Mouse (Mus musculus): Measurements from ENCODE around the gene Lilr4b.
"Not testable (repeated sequence)": the region's sequence is repeated elsewhere in the genome, so short reads cannot be mapped to it uniquely, and the experiment has no call there.

The Lilr4b gene

DNA sequence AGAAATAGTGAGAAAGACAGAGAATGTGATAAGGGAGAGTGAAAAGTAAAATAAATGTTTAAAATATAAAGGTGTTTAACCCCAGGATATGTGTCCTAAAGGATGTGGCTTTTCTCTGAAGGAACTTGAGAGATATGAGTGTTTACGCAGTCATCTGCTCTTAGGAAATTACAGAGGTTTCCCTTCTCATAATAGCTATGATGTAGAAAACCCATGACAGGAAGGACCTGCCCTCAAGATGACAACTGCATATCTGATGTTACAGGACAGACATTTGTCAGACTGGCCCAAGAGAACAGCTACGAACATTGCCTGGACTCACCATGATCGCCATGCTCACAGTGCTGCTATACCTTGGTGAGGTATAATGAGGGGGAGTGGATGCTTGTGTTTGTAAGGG, at the start of gene Lilr4b, which contains the start of gene Gm49339:
Gene Lilr4b (plus strand): TSS at position 236 of the 400 bp plus-strand sequence.
Gene Gm49339 (plus strand): TSS at position 216 of the 400 bp plus-strand sequence.
- DNase-seq, result not testable (repeated sequence)

DNA sequence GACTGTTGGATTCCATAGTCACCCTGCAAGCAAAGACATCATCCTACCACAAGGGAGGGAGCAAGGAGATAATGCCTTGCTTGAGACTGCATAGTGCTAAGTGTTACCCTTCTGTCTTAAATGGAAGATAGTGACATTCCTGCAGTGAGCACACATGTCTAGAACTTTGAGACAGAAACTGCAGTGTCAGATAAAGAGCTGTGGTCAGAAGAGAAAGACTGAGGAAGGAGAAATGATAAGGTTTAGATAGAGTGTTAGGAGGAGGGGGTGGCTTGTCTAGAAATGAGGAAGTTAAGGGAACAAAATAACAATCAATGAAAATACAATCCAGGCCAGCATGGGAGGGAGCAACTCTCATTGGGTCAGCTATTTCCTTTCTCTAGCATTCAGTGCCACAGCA, 47.5 kb upstream of the Lilr4b start:
- DNase-seq, result no peak

DNA sequence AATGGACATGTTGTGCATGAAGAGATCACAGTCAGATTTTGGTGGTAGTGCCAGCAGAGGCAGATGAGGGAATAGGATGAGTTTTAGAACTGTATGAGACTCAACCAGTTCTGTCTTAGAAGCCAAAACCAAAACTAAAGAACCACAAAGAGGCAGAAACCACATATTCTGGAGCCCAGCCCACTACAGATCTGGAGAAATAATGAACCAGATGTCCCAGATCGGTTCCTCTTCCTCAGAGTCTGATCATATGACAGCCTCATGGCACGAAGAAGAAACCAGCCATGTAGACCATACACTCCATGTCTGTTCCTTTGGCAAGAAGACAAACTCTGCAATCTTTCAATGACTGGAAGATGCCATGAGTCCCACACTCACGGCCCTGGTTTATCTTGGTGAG, 44.7 kb upstream of the Lilr4b start:
- no peak for DNase-seq

DNA sequence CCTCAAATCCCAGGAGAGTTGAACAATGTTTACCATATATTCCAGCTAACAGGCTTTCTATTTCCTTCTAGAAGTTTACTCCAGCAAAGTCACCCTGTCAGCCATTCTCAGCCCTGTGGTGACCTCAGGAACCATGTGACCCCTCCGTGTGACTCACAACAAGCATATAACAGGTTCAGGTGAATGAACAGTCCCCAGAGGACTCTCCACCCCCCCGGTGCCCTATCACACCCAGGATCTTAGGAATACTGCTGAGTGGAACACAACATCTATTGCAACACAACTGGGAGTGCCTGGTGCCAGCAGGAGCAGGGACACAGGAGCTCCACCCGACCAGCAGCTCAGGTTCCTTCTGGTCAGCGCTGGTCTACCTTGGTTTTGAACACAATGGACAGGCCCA, 28.8 kb upstream of the Lilr4b start:
- DNase-seq, result no peak

DNA sequence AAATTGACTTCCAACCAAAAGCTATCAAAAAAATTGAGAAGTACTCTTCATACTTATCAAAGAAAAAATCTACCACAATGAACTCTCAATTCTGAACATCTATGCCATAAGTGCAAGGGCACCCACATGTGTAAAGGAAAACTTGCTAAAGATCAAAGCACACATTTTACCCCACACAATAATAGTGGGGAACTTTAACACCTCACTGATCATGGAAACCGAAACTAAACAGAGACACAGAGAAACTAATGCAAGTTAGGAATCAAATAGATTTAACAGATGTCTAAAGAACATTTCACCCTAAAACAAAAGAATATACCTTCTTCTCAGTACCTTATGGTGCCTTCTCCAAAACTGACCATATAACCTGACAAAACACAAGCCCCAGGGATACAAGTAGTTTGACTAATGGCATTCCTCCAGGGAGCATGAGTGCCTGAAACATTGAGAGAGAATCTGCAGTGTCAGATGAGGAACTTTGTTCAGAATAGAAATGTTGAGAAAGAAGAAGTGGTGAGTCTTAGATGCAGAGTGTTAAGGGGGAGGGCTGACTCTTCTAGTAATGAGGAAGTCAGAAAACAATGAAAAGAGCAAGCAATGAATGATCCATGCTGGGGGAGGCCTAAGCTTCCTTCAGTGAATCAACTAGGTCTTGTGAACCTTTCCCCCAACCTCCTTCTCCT, 26.7 kb upstream of the Lilr4b start:
- no peak for DNase-seq

DNA sequence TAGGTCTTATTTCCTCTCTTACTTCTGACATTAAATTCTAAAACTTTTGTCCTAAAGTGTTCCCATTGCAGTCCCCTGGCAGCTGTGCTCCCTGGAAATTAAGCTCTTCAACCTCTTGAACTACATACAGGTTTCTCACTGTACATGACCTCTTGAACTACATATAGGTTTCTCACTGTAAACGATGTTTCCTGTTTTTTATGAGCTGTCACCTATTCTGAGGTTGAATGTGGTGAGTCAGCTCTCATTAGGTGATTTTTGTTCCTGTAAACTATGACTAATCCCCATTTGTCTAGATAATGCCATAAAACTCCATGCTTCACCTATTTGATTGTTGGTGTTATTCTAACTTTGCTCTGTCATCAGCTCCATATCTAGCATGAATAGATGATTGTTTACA, 26.1 kb upstream of the Lilr4b start:
- no peak for DNase-seq

DNA sequence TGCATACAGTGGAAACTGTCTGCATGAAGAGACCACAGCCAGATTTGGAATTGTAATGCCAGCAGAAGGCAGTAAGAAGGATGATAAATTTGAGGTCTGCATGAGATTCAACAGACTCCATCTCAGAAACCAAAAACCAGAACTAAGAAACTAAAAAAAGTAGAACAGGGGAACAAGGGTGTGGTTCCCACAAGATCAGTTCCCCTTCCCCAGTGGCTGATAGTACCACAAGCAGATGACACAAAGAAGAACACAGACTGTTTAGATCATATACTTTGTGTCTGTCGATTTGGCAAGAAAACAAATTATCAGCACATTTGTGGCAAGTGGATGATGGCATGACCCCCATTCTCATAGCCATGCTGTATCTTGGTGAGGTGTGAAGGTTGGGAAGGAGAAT, 24.7 kb upstream of the Lilr4b start:
- no peak for DNase-seq

DNA sequence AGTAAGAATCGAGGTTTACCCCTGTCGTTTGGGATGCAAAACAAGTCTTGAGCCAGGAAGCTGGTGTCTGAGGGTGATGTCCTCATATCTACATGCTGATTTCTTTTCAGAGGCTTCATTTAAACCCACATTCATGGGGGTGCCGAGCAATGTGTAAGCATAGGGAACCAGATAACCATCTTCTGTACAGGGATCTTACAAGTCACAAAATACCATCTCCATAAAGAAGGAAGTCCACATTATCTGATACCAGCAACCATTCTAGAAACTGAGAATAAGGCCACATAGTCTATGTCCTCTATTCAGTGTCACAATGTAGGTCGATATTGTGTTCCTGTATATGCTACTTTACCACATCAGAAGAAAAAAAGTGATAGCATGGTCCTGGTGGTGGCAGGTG, 24.1 kb upstream of the Lilr4b start:
- DNase-seq, result no peak

DNA sequence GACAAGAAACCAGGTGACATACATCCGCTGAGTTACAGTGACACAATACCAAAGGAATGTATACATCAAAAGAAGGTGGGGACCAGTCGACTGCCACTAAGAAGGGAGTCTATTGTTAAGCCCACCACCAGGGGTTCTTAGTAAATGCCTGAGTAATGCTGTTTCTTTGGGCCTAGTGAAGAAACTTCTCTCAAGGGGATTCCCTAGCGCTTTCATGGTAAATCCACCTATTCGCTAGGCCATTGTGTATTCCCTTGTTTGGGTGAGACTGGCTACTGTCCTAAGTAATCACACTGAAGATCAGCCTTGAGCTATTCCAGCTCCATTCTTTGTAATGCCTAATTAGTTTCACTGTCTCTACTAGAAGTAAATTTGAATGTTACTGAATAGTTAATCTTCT, 16.6 kb upstream of the Lilr4b start:
- not testable (repeated sequence) for DNase-seq

DNA sequence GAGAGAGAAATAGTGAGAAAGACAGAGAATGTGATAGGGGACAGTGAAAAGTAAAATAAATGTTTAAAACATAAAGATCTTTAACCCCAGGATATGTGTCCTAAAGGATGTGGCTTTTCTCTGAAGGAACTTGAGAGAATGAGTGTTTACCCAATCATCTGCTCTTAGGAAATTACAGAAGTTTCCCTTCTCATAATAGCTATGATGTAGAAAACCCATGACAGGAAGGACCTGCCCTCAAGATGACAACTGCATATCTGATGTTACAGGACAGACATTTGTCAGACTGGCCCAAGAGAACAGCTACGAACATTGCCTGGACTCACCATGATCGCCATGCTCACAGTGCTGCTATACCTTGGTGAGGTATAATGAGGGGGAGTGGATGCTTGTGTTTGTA, 10.3 kb downstream of the Lilr4b start, which contains the start of gene Lilrb4a:
Gene Lilrb4a (plus strand): TSS at position 266 of the 400 bp plus-strand sequence.
- DNase-seq, result not testable (repeated sequence)

DNA sequence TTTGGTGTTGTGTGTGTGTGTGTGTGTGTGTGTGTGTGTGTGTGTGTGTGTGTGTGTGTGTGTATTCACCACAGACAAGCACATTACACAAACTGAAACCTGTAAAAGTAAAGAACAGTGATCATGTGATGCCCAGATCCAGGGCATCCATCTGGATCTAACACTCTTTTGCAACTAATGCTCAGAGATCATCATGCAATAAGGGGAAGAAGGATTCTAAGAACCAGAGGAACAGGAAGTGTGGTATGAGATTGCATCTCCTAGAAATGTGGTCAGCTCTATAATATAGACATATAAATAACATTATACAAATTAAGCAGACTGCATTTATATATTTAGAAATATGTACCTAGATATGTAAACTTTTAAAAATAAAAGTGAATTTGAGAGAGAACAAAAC, 39.6 kb downstream of the Lilr4b start:
- no peak for DNase-seq

DNA sequence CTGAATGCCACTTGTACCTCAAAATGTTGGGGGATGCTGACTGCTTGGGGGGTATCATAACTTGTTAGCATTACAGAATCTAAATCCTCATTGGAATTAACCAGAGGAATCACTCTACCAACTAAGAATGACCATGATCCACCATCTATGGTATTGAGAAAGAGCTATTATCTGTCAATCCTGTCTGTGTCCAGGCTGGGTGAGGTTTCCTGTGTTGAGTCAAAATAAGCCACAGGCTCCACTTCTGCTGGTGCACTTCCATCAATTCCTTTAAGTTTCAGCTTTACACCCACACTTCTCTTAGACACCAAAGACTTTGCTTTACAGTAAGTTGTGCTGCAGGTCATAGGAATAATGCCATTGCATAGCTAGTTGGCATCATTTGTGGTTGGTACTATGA, 41.0 kb downstream of the Lilr4b start:
- no peak for DNase-seq

DNA sequence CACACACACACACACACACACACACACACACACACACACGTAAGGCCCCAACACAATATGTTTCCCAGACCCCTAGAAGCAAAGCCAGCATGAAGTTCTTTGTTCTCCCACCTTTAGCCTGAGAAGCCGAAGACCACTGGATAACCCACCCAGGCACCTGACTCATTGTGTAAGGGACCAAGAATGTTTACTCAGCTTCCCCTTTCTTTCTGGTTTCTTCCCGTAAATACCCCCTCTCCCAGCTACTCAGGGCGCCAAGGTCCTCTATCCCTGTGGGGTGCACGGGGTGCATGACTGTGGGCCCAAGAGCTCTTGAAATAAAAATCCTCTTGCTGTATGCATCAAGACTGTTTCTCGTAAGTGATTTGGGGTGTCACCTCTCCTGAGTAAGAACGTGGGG, 45.7 kb downstream of the Lilr4b start:
- no peak for DNase-seq

DNA sequence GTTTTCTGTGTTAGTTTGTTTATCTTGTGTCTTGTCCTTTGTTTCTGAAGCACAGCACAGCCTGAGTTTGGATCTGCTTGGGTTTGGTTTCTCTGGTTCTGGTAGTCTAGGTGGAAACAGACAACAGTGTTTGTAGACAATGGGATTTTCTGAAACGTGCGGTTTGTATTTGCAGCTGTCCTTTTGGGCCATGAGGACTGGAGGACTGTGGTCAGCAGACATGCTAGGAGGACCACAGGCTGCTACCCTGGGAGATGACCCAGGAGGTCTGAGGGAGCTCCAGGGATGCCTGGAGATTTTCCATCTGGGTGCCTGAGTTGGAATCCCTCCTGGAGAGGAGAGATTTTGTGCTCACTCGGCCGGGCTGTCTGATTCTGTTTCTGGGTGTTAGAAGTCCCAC, 46.2 kb downstream of the Lilr4b start:
- DNase-seq, result no peak

DNA sequence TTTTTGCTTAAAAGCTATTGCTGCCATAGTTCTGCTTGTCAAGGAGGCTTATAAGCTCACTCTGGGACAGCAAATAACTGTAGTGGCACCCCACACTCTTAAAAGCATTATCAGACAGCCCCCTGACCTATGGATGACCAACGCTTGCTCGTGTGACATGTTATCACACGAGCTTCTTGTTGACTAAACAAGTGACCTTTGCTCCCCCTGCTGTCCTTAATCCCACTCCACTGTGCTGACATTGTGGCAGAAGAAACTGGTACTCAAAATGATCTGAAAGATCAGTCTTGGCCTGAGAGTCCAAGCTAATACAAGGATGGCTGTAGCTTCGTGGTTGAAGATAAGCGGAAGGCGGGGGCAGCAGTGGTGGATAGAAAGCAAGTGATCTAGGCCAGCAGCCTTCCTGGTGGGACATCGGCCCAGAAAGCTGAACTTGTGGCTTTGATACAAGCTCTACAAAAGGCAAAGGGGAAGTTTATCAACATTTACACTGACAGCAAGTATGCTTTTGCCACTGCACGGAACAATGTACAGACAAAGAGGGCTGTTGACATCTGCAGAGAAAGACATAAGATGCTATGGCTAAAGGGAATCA, 48.5 kb downstream of the Lilr4b start:
- no peak for DNase-seq

DNA sequence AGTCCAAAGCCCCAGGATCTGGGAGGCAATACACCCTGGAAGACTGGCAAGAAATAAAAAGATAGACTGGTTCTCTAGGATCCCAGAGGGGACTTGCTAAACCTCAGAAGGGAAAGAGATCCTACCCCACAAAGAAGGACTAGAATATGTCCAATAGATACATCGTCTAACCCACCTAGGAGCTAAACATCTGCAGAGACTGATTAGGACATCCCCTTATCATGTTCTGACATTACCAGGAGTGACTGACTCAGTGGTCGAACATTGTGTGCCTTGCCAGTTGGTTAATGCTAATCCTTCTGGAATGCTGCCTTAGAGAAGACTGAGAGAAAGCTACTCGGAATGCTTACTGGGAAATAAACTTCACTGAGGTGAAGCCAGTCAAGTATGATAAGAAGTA, 49.1 kb downstream of the Lilr4b start:
- no peak for DNase-seq

DNA sequence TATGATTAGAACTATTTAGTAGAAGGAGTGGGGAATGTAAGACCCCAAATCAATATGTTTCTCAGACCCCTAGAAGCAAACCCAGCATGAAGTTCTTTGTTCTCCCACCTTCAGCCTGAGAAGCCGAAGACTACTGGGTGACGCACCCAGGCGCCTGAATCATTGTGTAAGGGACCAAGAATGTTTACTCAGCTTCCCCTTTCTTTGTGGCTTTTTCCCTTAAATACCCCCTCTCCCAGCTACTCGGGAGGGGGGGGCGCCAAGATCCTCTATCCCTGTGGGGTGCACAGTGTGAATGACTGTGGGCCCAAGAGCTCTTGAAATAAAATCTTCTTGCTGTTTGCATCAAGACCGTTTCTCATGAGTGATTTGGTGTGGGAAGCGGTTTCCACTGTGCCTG, 50.4 kb downstream of the Lilr4b start:
- no peak for DNase-seq
